Mouse (Mus musculus): Measurements from ENCODE around the gene Slc25a34.

Gene Slc25a34

GRCm38 (mm10) chr4:141643118-141643855, 19.7 kb upstream of the Slc25a34 start:
- DNase-seq (ENCODE audit: low spot score) = peak; percentile 49

- DNase-seq (ENCODE audit: low spot score) = no peak
Observed at GRCm38 (mm10) chr4:141641961-141642811, 18.6 kb upstream of the Slc25a34 start.

- DNase-seq (ENCODE audit: low spot score) = no peak
Observed at GRCm38 (mm10) chr4:141641353-141641771, 17.7 kb upstream of the Slc25a34 start.

DNA sequence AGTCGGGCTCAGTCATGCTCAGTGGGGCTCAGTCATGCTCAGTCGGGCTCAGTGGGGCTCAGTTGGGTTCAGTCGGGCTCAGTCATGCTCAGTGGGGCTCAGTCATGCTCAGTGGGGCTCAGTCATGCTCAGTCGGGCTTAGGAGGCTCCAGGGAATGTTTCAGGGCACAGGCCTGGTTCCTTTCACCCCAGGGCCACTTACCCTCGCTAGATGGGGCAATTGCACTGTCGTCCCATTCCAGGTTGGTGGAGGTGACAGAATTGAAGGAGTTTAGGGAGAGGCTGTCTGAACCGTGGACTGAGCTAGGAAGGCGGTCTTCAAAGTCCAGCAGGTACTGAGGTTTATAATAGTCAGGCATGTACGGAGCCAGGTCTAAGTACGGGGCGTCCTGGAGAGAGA, 15.9 kb upstream of the Slc25a34 start:
- DNase-seq (ENCODE audit: low spot score) = no peak

DNA sequence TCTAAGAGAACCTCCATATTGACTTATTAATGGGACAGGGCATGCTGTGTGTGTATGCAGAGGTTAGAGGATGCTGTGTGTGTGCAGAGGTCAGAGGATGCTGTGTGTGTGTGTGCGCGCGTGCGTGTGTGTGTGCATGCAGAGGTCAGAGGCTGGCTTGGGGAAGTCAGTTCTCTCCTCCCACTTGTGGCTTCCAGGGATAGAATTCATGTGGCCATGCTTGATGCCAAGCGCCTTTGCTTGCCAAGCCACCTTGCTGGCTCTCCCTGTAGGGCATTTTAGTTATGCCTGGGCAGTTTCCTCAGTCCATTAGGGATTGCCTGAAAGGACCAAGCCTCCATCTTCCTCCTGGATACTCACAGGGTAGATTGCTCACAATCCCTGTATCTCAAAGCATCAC, 13.1 kb upstream of the Slc25a34 start:
- DNase-seq (ENCODE audit: low spot score) = no peak

GRCm38 (mm10) chr4:141635991-141636390, 12.4 kb upstream of the Slc25a34 start:
- no peak for DNase-seq (ENCODE audit: low spot score)

GRCm38 (mm10) chr4:141632111-141632873, 8.7 kb upstream of the Slc25a34 start:
- DNase-seq (ENCODE audit: low spot score) = no peak

GRCm38 (mm10) chr4:141631250-141631649, 7.6 kb upstream of the Slc25a34 start:
- no peak for DNase-seq (ENCODE audit: low spot score)

GRCm38 (mm10) chr4:141630021-141630420, 6.4 kb upstream of the Slc25a34 start:
- DNase-seq (ENCODE audit: low spot score) = no peak

DNA sequence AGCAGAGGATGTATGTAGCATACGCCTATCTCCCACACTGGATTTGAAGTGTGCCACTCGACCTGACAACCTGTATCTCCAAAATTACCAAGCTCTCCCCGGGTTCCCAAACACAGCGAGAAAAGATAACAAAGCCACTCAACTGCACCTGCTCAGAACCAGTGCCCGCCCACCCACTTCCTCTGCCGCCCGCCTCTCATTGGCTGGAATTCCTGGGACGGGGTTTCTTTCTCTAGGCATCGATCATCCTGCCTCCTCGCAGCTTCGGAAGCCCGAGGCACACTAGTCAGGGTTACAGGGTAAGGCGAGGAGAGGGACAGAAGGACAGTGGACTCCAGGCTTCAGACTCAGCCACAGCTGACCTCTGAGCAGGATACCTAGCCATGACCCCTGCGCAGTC, 5.0 kb upstream of the Slc25a34 start:
- no peak for DNase-seq (ENCODE audit: low spot score)

DNA sequence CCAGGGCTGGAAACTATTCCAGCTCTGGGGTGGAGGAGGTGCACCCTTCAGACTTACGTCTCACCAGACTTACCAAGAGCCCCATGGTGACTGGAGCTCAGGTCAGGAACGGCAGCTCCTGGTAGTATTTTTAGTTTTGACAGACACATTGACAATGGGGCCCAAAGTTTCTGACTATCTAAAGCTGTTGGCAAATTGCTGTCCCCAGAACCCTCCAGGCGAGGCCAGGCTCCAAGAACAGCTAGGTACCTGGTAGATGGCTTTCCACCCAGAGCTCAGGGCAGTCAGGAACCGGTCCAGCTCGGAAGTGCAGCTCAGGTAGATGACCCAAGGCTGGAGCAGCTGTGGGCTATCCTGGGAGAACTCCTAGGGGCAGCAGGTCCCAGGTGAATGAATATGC, 3.9 kb upstream of the Slc25a34 start:
- DNase-seq (ENCODE audit: low spot score) = no peak

- no peak for DNase-seq (ENCODE audit: low spot score)
Observed at GRCm38 (mm10) chr4:141625774-141626550, 2.3 kb upstream of the Slc25a34 start.

- DNase-seq (ENCODE audit: low spot score) = no peak
Observed at GRCm38 (mm10) chr4:141624983-141625773, 1.6 kb upstream of the Slc25a34 start.

GRCm38 (mm10) chr4:141624134-141624533, 513 bp upstream of the Slc25a34 start:
- no peak for DNase-seq (ENCODE audit: low spot score)

- no peak for DNase-seq (ENCODE audit: low spot score)
Observed at GRCm38 (mm10) chr4:141623037-141623436, 584 bp downstream of the Slc25a34 start.

- no peak for DNase-seq (ENCODE audit: low spot score)
Observed at GRCm38 (mm10) chr4:141622580-141622979, 1.0 kb downstream of the Slc25a34 start.

DNA sequence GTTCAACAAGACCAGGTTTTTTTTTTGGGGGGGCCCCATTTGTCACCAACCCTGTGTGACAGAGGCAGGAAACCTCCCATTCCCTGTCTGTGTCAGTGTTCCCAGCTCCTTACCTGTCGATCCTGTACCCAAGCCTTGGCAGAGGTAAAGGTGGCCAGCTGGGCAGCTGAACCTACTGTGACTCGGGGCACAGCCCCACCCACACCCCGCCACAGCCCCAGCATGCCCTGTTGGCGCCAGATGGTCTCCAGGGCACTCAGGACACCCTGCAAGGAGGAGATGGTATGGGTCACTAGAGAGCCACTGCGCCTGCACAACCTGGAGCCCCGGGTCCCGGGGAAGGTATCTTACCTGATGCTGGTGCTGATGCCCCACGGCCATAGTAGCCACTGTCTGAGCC, 1.5 kb downstream of the Slc25a34 start:
- no peak for DNase-seq (ENCODE audit: low spot score)

GRCm38 (mm10) chr4:141621297-141621696, 2.3 kb downstream of the Slc25a34 start:
- no peak for DNase-seq (ENCODE audit: low spot score)

DNA sequence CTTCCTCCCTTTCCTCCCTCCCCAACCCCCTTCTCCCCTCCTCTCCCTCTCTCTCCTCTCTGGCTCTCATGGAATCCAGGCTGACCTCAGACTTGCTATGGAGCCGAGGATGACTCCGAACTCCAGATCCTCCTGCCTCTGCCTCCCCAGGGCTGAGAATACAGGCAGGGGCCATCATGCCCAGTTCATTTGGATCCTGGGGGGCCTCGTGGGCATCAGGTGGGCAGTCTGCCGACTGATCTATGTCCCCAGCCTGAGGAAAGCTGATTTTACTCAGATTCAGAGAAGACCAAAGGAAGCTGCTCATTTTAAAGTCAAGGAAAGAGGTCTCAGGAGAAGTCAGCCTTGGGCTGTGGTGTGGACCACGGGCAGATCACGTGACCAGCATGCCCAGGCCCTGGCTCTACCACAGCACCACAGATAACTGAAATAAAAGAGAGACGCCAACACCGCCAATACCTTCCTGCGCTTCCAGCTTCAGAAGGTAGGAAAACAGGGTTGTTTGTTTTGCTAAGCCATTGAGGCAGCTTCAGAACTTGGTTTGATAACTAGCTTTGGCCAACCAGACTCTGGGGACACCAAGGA, 4.2 kb downstream of the Slc25a34 start:
- DNase-seq (ENCODE audit: low spot score) = no peak

- DNase-seq (ENCODE audit: low spot score) = no peak
Observed at GRCm38 (mm10) chr4:141618565-141619243, 4.9 kb downstream of the Slc25a34 start, which contains the start of gene Tmem82. Tmem82 (minus strand) TSS chr4:141618633.
